Mouse (Mus musculus) cerebellum, adult 18-20 months (tissue): ENCODE measurements around the gene Pigt.
A peak's percentile ranks its signal among the peaks of the same experiment; 100 is the strongest.

Experiments
- DNase-seq, 2 experiments: peaks; one replicate each; pipeline ENCODE4 v3.0.0; 2021

The Pigt gene

DNA sequence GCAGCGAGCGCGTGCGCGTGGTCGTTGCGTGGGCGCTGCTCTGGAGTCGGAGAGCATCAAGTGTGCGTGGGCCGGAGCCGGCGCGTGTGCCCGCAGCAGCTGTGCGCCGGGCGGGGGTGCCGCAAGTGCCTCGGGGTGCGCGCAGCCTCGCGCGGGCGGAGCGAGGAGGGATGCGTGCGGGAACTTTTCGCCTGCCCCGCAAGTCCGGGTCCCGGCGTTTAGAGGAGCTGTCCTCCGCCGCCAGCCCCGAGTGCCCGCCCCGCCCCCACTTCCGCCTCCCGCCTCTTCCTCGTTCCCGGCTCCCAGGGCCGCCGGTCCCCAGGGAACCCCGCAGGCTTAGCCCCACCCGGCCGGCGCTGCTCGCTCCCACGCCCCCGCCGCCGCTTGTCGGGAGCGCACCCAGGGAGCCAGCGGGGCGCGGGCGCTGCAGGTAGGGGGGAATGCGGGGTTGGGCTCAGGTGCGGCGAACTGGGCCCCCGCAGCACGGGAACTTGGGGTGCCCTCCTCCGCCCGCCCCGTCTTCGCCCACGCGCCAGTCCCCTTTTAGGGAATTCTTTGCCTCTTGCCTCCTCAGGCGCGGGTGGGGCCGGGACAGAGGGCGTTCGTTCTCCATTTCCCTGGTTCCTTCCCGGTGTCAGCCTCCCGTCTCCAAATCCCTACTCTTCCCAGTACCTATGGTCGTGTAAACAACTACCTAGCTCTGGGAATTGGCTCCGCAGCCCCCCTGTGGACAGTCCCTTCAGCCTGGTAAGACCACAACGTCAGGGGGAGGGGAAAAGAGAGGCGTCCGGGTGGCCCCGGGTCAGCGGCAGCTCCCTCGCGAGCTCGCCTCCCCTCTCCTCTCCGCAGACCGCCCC, 10.8 kb upstream of the Pigt start:
- peak; percentile 77 to 83 for DNase-seq

DNA sequence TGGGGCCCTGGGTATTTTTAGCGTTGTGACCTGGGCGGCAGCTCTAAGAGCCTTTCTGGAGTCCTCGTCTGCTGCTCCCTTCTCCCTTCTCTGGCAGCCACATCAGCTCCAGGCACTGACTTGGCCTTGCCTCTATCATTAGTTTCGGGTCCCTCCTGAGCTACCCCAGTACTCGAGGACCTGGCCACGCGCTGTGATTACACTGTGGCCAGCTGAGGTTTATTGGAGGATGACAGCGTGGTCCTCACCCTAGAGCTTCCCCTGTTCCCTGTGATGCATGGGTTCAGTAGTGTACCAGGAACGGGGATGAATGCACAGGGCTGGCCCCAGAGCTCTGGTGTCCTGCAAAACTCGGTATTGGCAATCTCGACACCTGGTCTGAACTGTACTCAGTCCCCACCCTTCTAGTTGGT, 10.2 kb upstream of the Pigt start:
- no peak for DNase-seq

DNA sequence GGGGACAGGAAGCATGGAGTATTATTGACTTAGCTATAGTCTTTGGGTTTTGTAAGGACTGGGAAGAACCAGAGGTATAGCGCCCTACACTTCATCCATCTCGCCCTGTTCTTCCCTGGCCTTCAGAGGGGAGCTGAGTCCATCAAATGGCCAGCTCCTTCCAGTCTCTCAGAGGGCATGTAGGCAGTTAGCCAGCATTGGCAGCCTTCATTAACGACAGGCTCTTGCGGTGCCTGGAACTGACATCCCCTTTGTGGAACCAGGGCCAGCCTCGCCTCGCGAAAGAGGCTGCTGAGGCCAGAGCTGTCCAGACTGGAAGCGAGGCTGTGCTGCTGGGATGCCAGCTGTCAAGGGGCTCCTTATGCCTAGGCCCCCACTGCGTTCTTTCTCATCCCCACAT, 9.5 kb upstream of the Pigt start:
- DNase-seq, result peak; percentile 73 to 79

DNA sequence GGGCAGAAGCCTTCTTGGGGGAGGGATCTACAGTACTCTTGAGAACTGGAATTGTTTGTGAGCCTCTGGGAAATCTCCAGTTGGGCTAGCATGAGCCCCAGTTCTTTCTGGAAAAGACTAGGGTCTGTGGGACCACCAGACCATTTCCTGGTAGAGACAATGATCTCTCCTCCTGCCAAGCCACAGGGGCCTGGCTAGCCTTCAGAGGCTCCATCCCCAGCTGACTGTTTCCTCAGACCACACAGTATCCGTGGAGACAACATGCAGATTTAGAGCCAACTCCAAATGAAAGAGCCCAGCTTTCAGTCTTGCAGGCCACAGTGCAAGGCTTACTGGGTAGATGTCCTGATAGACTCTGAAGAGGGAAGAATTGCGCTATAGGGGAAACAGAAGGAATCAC, 3.2 kb upstream of the Pigt start:
- DNase-seq, result no peak

DNA sequence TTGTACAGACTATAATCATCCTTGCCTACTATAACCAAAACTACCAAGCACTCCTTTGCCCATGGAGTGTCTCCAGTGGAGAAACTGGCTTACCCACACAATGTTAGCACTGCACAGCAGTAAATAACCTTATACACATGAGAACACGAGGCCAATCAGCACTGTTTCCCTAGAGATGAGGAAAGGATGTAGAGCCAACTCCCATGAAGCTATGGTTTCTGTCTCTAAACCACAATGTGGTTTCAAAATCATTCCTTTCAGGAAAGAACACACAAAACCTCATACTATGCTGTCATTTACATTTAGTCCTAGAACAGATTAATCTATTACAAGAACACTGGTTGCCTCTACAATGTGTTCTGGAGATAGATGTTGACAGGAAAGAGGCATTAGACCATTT, 989 bp upstream of the Pigt start:
- no peak for DNase-seq

DNA sequence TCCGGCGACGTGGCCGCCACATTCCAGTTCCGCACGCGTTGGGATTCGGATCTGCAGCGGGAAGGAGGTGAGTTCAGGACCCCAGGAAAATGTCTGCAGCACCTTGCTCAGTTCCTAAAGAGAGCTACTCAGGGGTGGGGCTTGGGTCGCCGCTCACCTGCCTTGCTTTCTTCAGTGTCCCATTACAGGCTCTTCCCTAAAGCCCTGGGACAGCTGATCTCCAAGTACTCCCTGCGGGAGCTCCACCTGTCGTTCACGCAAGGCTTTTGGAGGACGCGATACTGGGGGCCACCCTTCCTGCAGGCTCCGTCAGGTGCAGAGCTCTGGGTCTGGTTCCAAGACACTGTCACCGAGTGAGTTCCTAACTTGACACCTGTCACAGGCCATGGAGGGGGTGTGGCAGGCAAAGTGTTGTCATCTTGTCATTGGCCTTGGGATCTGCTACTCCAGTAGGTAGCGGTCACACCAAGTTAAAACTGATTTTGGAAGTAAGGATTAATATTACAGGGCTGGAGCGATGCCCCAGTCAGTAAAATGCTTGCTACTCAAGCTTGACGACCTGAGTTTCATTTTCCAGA, 460 bp downstream of the Pigt start:
- peak in 1 of 2 experiments; percentile 21 for DNase-seq

DNA sequence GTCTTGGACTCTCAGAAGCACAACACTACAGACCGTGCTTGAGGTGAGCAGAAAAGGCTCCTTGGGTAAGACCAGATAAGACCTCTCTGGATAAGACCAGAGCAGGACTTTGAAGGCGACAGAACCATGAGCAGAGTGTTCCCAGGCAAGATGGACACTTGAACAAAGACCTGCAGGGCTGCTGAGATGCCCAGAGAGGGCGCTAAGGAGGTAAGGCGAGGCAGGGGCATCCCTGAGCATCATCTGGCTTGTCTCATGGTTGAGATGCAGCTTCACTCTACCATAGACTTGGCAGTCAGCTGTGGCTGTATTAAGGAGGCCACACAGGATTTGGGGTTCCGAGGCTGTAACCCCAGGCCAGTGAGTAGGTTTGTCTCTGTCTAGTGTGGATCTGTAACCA, 2.0 kb downstream of the Pigt start:
- DNase-seq, result no peak

DNA sequence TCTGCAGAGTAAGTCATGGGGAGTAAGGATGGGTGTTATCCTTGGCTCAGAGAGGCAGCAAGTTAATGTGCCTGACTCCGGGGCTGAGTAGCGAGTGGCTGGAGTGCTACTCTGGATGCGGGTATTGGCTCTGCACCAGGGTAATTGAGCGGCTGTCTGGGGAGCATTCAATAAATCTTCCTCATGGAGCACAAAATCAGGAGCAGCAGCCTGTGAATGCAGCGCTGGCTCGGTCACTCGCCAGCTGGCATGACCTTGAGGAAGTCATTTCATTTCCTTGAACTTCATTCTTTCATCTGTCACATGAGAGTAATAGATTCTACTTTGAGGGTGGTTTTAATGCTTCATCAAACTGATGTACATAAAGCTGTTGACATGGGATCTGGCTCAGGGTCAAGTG, 3.2 kb downstream of the Pigt start:
- DNase-seq, result no peak

DNA sequence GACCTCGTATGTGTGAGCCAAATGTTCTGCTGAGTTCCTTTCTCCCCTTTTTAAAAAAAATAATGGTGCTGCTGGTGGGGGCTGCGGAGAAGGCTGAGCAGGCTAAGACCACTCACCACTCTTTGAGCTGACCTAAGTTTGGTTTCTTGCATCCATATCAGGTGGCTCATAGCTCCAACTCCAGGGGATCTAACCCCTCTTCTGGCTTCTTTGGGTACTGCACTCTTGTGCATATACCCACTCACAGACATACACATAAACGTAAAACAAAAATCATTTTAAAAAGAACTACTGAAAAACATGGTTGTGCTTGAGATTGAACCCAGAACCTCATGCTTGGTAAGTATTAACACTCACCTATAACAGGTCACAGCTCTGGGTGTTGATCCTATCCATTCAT, 7.6 kb downstream of the Pigt start:
- no peak for DNase-seq

DNA sequence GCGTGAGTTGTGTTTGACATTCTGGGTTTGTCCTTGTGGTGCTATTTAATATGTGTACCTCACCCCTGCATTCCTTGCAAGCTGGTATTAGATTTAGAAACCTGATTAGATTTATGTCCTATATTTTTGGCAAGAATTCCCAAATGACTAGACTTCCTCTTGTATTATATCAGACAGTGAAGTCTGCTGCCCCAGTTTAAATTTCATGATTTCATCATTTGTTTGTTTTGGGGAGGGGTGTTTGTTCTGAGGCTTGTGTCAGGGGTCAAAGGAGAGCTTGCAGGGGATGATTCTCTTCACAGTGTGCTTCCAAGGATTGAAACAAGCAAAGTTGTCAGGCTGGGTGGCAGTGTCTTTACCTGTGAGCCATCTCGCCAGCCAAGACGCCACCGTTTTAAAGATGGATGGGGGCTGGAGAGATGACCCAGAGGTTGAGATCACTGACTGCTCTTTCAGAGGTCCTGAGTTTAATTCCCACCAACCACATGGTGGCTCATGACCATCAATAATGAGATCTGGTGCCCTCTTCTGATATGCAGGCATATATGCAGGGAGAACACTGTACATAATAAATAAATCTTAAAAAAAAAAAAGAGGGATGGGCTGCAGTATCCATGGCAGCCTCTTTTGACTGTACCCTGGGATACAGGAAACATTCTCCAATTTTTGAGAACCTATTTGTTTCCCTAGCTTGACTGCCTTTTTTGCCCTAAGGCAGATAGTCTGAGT, 8.5 kb downstream of the Pigt start:
- no peak for DNase-seq

DNA sequence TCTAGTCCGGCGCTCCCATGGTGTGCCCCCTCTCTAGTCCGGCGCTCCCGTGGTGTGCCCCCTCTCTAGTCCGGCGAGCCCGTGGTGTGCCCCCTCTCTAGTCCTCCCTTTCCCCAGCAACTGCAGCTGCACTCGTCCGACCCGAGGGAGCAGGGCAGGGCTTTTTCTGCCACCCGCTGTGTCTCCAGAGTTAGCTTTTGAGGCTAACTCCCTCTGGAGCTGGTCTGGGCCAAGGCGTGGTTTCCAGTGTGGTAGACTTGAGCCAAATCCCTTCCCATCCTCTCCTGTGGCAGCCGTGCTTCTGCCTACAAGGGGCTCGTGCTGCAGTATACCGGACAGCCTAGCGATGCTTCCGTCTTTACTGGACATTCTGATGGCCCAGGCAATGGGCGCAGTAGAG, 10.5 kb downstream of the Pigt start:
- no peak for DNase-seq

DNA sequence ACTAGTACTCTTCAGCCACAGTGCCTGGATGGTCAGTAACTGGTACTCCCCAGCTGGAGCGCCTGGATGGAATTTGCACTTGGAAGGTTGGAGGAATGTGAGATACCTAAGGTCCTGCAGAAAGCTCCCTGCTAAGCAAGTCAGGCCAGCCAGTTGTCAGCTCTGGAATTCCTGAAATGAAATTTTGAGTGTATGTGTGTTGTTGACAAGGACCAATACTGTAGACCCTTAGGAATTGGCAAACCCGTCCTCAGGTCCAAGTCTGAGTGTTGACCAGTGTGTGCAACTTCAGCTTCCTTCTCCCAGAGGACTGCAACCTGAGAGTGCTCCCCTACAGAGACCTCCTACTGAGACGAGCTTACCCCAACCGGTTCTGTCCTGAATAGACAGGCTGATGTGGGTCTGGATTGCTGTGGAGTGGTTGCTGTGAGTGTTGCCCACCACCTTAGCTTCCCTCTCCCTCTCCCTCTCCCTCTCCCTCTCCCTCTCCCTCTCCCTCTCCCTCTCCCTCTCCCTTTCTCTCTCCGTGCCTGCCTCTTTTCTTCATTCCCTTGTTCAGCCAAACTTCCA, 13.4 kb downstream of the Pigt start:
- no peak for DNase-seq

DNA sequence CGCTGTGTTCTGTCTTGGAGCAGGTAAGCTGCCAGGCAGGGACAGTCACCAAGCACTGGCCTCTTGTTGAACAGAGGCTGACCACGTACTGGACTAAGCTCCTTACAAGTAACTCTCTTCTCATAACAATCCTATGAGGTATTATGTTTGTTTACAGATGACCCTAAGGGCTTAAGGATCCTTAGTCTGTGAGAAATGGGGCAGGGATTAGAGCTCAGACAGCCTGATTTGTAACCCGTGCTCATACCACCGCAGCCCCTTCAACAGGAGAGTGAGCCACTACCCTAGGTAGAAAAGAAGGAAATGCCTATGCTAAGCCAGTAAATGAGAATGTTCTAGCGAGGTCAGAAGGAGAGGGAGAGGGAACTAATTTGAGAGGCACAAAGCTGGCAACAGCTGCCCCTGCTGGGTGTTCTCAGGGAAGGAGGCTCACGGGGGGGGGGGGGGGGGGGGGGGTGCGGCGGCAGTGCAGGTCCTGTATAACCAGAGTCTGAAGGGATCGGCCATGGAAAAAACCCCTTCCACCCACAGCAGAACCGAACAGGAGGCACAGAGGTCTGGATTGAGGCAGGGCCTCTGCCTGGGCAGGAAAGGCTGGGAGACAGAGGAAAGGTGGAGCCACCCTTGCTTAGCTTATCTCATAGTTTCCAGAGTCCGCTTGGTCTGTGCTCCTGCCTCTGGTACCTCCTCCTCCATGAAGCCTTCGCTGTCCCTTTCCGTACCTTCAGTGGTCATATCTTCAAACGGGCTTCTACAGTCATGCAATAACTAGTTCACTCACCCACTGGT, 15.0 kb downstream of the Pigt start:
- no peak for DNase-seq

DNA sequence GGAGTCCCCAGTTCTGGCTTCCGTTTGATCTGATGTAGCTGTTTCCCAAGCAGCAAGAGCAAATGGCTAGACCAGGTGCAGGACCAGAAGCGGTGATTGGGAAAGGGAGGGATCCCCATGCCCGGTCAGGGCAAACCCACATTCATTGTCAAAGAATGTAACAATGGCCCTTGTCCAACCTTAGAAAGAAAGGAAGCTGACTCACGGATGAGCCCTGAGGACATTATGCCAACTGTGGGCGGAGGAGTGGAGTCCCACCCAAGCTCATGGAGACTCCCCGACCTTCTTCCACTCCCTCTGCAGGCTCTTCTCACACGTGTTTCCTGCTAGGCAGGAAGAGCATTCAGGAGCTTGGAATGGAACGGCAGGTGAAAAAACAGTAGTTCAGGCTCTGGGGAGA, 16.1 kb downstream of the Pigt start:
- no peak for DNase-seq

DNA sequence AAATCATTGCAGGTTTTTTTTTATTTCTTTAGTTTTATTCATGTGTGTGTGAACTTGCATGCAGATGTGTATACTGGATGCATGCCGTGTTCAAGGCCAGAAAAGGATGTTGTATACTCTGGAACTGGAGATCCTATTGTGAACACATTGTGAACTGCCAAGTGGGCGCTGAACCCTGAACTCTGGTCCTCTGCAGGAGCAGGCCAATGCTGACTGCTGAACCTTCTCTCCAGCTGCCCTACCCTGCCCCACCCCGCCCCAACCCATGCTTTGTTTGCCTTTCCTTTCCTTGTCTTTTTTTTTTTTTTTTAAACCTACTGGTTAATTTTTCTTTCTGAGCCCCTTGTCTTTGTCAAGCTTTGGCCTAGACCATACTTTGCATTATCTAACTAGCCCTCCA, 17.6 kb downstream of the Pigt start:
- DNase-seq, result no peak

DNA sequence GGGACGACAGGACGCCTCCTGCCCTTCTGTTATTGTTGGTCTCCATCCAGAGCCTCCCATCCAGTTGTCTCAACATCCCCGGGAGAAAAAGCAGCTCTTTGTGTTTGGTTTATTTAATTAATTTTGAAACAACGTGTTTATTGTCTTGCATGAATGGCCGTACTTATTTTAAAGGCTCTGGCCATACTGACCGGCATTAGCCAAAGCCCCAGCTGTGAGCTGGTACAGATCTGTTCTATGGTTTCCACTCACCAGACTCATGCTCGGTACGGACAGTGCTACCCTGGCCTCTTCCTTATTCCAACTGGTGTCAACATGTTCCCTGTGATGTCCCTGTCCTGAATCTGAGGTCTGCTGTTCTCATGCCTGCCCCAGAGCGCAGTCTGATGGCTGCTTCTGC, 18.6 kb downstream of the Pigt start:
- no peak for DNase-seq

DNA sequence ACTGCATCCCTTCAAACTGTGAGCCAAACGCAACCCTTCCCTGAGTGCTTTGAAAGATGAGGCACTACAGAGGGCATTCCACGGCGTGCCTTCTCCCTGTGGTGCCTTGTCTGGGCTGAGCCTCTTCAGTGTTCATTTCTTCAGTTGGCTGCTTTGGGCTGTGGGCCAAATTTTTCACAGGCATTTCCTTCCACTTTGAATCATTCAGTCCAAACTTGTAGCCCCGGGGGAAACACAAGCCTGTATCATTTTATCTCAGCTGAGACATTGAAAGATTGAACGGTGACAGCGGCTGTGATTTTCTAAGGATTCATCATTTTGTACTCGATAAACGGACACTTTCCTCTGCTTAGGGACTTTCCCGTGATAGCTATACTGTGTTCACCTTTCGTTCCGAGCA, 19.3 kb downstream of the Pigt start:
- no peak for DNase-seq

DNA sequence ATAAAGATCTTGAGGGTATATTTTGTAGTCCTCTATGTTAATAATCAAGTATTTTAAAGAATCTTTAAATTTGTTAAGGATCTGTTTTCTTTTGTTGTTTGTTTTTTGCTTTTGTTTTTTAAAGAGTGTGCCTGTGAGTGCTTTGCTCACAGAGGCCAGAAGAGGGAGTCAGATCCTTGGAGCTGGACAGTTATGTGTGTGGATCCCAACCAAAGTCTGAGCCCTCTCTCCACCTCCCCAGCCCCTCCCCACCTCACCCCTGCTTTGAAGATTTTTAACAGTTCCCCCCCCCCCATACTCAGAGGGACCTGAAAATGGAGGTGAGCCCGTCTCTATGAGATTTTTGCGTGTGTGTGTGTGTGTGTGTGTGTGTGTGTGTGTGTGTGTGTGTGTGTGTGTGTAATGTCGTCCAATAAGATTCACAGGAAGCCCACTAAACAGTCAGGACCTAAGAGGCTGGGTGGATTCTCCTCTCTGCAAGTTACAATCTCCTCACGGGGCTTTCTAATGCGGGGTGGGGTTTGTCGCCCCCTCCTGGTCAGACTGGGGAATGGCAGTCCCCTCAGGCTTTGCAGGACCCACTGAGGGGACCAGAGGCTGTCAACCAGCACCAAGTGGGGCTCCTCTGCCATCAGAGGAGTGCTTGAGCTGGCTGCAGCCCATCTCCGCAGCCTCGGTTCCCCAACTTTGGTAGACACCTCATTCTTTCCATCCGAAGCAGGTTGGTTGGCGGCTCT, 20.3 kb downstream of the Pigt start:
- peak; percentile 47 to 60 for DNase-seq

DNA sequence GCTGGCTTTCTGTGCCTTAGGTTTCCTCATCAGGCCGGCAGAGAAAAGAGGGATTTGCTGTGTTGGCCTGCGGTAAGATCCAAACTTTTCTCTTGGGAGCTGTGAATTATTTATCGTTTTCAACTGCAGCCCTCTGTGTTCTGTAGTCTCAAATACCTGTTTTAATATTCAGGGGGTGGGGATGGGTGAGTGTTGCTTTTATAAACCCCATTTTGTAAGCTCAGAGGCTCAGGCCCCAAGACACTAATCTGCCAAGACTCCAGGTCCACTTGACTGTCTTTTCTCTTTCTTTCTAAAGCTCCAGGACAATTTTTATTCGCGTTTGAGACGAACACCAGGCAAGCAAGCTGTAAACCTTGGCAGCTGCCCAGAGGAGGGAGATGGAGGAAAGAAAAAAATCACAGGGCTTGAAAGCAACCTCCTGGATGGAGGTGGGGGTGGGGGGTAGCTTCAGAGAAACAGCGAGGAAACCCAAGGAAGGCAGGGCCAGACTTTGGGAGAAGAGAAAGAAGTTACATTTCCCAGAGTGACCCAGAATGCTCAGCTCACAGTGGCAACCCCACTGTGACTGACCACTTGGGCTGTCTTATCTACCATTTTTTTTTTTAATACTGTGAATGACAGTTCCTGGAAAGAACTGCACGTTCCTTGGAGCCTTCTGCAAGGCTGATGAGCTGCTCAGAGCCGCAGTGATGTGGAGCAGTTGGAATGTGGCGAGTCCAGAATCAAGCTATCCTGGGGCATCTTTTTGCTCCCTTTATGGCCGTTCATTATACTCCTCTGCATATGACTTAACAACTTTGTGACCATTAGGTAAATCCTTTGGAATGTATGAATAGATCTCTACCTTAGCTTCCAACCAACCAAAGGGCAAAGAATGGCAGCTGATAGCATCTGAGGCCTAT, 21.2 kb downstream of the Pigt start:
- no peak for DNase-seq

DNA sequence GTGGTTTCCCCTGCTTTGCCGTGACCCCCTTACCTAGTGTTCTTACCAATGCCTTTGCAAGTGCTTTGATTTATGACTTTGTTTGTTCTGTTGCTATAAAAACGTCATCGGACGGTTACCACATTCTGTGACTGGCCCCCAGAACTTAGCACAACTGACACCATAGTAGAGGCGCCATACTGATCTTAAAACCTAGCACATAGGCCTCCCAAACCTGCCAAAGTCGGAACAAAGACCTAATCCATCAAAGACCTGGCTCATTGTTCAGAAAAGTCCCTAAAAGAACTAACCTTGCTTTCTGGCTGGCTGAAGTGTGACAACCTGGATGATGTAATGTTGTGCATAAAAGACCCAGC, 21.8 kb downstream of the Pigt start:
- DNase-seq, result no peak

DNA sequence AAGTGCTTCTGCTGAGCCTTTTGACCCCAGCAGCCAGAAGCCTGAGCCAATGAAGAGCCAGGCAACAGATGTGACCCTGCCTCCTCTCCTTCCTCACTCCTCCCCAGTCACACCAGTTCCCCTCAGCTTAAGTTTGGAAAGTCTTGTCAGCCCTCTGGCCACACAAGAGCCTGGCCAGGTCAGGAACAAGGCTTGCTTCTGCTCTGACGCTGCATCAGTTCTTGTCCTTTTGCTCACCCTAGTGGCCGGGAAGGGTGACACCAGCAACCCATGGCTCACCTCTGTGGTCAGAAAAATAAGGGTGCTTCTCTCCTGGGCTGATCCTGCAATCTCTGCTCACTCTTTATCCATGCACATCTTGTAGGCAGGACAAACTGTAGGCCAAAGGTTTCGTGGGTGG, 23.5 kb downstream of the Pigt start:
- DNase-seq, result peak; percentile 27 to 29
